Mouse (Mus musculus): Measurements from ENCODE around the gene Zfp1. TPM values are rescaled to one million over a fixed set of nuclear protein-coding genes. Genes with fewer than 3 reads are reported as not detected.

Gene Zfp1
- polyA plus RNA-seq, 1 experiment from 2014 or later = 7.8 TPM

GRCm38 (mm10) chr8:111648834-111649233, 5.6 kb downstream of the Zfp1 start:
- Histone ChIP-seq H3K4me3 (ENCODE audit: low read depth, low read length) (no peak overlapping the region), H3K36me3 (ENCODE audit: control insufficient read depth, insufficient read depth) (no peaks in the 10 kb centered on the region)

GRCm38 (mm10) chr8:111650651-111651050, 7.5 kb downstream of the Zfp1 start:
- Histone ChIP-seq H3K27me3 (replicated peaks; ENCODE audit: control insufficient read depth, insufficient read depth, low read length) (no peaks in the 10 kb centered on the region), H3K36me3 (ENCODE audit: control insufficient read depth, insufficient read depth) (no peaks in the 10 kb centered on the region), H3K9me3 (ENCODE audit: control insufficient read depth) (no peaks in the 10 kb centered on the region), H3K4me1 (replicated peaks; ENCODE audit: control insufficient read depth, insufficient read depth, low read length) (0 out of 2 replicates have a peak, but pooled peaks cover 5% of the 10 kb centered on the region), H3K9ac (ENCODE audit: low read depth, low read length) (no peak overlapping the region), H3K4me3 (ENCODE audit: low read depth, low read length) (no peak overlapping the region), H3K4me2 (replicated peaks; ENCODE audit: low read depth) (no peak overlapping the region), H3K27ac (ENCODE audit: low read depth, low read length) (no peak overlapping the region)
- 96% methylated on average over 3 of the region's 3 CpGs for WGBS
- TF ChIP-seq CTCF (IDR thresholded peaks at IDR 0.05; ENCODE audit: low read depth) = no peak
- ATAC-seq = no peak

More at GRCm38 (mm10) chr8:111648834-111649233, 5.6 kb downstream of the Zfp1 start:
- 0 out of 2 replicates have a peak, but pooled peaks cover 5% of the 10 kb centered on the region for H3K4me1 ChIP-seq (replicated peaks; ENCODE audit: control insufficient read depth, insufficient read depth, low read length)
- no peak for ATAC-seq
- no peak overlapping the region for H3K27ac ChIP-seq (ENCODE audit: low read depth, low read length)
- H3K27me3 ChIP-seq (replicated peaks; ENCODE audit: control insufficient read depth, insufficient read depth, low read length) = no peaks in the 10 kb centered on the region
- TF ChIP-seq CTCF (IDR thresholded peaks at IDR 0.05; ENCODE audit: low read depth) = no peak
- H3K4me2 ChIP-seq (replicated peaks; ENCODE audit: low read depth) = no peak overlapping the region
- no peaks in the 10 kb centered on the region for H3K9me3 ChIP-seq (ENCODE audit: control insufficient read depth)
- H3K9ac ChIP-seq (ENCODE audit: low read depth, low read length) = no peak overlapping the region
- WGBS = 74% methylated on average over 2 of the region's 2 CpGs

DNA sequence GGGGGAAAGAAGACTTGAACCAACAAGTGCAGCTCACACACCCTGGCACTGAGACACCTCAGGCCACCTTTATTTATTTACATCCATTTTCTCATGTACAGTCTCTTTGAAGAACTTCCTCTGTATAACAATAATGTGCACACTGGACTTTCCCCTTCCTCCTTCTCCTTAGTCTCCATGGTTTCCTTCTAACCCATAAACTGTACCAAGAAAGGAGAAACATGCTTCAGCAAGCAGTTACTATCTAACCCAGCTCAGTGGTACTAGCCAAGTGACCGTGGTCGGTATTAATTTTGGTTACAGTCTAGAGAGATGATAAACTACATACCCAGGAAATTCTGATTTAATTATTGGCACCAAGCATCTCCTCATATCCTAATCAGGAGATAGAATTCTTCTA, 10.3 kb downstream of the Zfp1 start:
- WGBS = 67% methylated on average over 2 of the region's 2 CpGs
- peak; percentile 64; the same call in 1 of the 2 replicates for ATAC-seq
- no peak for TF ChIP-seq CTCF (IDR thresholded peaks at IDR 0.05; ENCODE audit: low read depth)

DNA sequence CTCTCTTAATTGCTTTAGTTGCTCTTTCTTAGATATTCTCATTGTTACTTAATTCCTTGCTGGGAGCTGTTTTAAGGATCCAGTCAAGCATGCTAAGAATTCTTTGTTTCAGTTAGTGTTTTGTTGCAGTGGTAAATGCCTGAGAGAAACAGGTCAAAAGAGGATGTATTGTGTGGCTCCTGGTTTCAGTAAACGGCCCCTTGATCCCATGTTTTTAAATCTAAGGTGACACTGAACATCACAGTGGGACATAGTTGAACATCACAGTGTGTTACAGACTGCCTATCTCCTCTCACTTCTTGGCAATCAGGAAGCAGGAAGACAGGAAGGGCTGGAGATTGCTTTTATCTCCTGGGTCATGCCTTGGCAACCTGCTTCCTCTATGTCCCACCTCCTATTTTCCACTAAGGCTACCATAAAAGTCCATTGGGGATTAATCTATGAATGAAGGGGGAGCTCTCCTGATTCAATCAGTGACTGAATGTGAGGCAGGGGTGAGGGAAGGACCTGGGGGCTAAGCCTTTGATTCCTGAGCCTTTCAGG, 14.2 kb downstream of the Zfp1 start:
- H3K4me1 ChIP-seq (replicated peaks; ENCODE audit: control insufficient read depth, insufficient read depth, low read length) = peaks cover 6% of the 10 kb centered on the region; the same call in 1 of the 2 replicates
- 69% methylated on average over 1 of the region's 1 CpGs for WGBS
- H3K4me3 ChIP-seq (ENCODE audit: low read depth, low read length) = no peak overlapping the region
- no peaks in the 10 kb centered on the region for H3K9me3 ChIP-seq (ENCODE audit: control insufficient read depth)
- no peak for TF ChIP-seq CTCF (IDR thresholded peaks at IDR 0.05; ENCODE audit: low read depth)
- no peak overlapping the region for H3K27ac ChIP-seq (ENCODE audit: low read depth, low read length)
- no peak overlapping the region for H3K9ac ChIP-seq (ENCODE audit: low read depth, low read length)
- H3K27me3 ChIP-seq (replicated peaks; ENCODE audit: control insufficient read depth, insufficient read depth, low read length) = no peaks in the 10 kb centered on the region
- no peak overlapping the region for H3K4me2 ChIP-seq (replicated peaks; ENCODE audit: low read depth)
- no peak for ATAC-seq
- H3K36me3 ChIP-seq (ENCODE audit: control insufficient read depth, insufficient read depth) = peaks cover 8% of the 10 kb centered on the region; the same call in 1 of the 2 replicates

More for the DNA sequence above, 10.3 kb downstream of the Zfp1 start:
- no peaks in the 10 kb centered on the region for H3K9me3 ChIP-seq (ENCODE audit: control insufficient read depth)
- no peak overlapping the region for H3K4me3 ChIP-seq (ENCODE audit: low read depth, low read length)
- H3K27me3 ChIP-seq (replicated peaks; ENCODE audit: control insufficient read depth, insufficient read depth, low read length) = no peaks in the 10 kb centered on the region
- no peak overlapping the region for H3K9ac ChIP-seq (ENCODE audit: low read depth, low read length)
- H3K36me3 ChIP-seq (ENCODE audit: control insufficient read depth, insufficient read depth) = no peaks in the 10 kb centered on the region
- H3K4me2 ChIP-seq (replicated peaks; ENCODE audit: low read depth) = no peak overlapping the region
- no peak overlapping the region for H3K27ac ChIP-seq (ENCODE audit: low read depth, low read length)
- H3K4me1 ChIP-seq (replicated peaks; ENCODE audit: control insufficient read depth, insufficient read depth, low read length) = peaks cover 4% of the 10 kb centered on the region; the same call in 1 of the 2 replicates

- ATAC-seq = peak; percentile 73
- H3K36me3 ChIP-seq (ENCODE audit: control insufficient read depth, insufficient read depth) = peaks cover 8% of the 10 kb centered on the region; the same call in 1 of the 2 replicates
- no peaks in the 10 kb centered on the region for H3K27me3 ChIP-seq (replicated peaks; ENCODE audit: control insufficient read depth, insufficient read depth, low read length)
- H3K4me1 ChIP-seq (replicated peaks; ENCODE audit: control insufficient read depth, insufficient read depth, low read length) = peaks cover 6% of the 10 kb centered on the region; the same call in 1 of the 2 replicates
- H3K4me2 ChIP-seq (replicated peaks; ENCODE audit: low read depth) = no peak overlapping the region
- H3K4me3 ChIP-seq (ENCODE audit: low read depth, low read length) = no peak overlapping the region
- 47% methylated on average over 6 of the region's 6 CpGs for WGBS
- H3K9me3 ChIP-seq (ENCODE audit: control insufficient read depth) = no peaks in the 10 kb centered on the region
- no peak for TF ChIP-seq CTCF (IDR thresholded peaks at IDR 0.05; ENCODE audit: low read depth)
- H3K9ac ChIP-seq (ENCODE audit: low read depth, low read length) = no peak overlapping the region
- H3K27ac ChIP-seq (ENCODE audit: low read depth, low read length) = peak overlapping the region; percentile 46
Measured at GRCm38 (mm10) chr8:111658819-111659423, 15.7 kb downstream of the Zfp1 start.

GRCm38 (mm10) chr8:111662473-111662872, 19.3 kb downstream of the Zfp1 start:
- H3K27me3 ChIP-seq (replicated peaks; ENCODE audit: control insufficient read depth, insufficient read depth, low read length) = no peaks in the 10 kb centered on the region
- H3K4me3 ChIP-seq (ENCODE audit: low read depth, low read length) = no peak overlapping the region
- 91% methylated on average over 3 of the region's 3 CpGs for WGBS
- H3K4me1 ChIP-seq (replicated peaks; ENCODE audit: control insufficient read depth, insufficient read depth, low read length) = peaks cover 6% of the 10 kb centered on the region; the same call in 1 of the 2 replicates
- no peak overlapping the region for H3K27ac ChIP-seq (ENCODE audit: low read depth, low read length)
- H3K36me3 ChIP-seq (ENCODE audit: control insufficient read depth, insufficient read depth) = peaks cover 15% of the 10 kb centered on the region; the same call in 1 of the 2 replicates
- H3K9me3 ChIP-seq (ENCODE audit: control insufficient read depth) = no peaks in the 10 kb centered on the region
- no peak overlapping the region for H3K9ac ChIP-seq (ENCODE audit: low read depth, low read length)
- 0 out of 2 replicates have a peak, but pooled peaks have one; percentile 34 for ATAC-seq
- H3K4me2 ChIP-seq (replicated peaks; ENCODE audit: low read depth) = no peak overlapping the region
- peak; percentile 94 for TF ChIP-seq CTCF (IDR thresholded peaks at IDR 0.05; ENCODE audit: low read depth)
